Mouse (Mus musculus) cerebral cortex, adult 2 months (tissue): ENCODE results near the gene Pde10a.

Experiments used
- WGBS: fragments of 180-500 bp; shearing (Covaris S2); methylation state at CpG from one replicate; pipeline ENCODE4 v1.1.7; 2018; 5-methylcytosine and 5-hydroxymethylcytosine counted together

Gene Pde10a

DNA sequence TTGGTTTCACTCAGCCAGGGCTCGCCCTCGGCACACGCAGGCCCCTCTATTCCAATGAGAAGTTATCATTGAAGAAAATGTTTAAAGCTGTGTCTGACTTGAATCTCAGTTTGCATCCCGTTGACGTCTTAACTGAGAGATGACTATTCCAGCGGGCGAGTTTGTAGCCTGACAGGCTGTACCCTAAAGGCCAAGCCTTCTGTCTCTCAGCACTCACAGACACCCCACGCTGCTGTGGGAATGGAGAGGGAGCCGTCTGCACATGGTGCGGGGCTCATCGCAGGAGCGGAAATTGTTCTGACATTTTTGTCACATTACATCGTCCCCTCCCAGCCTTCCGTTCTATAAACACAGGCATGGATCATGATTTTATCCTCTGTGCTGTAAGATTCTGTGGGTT, 370.8 kb downstream of the Pde10a start:
- WGBS = 75% methylated on average over 14 of the region's 14 CpGs

DNA sequence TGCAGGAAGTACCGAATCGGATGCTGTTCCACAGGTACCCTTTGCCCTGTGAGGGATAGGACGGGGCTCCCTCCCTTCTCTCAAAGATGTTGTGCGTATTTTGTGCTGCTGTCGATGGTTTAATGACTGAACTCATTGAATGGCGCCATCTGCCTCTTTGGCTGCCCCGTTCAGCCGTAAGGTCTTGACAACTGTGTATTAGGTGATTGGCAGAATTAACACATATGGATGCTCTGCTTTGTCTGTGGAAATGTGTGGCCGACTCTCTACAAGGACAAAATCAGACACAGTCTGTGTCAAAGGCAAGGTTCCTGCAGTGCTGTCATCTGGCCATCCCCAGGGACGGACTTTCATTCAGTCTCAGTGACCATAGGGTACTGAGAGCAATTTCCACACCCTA, 372.6 kb downstream of the Pde10a start:
- WGBS = 77% methylated on average over 10 of the region's 10 CpGs

DNA sequence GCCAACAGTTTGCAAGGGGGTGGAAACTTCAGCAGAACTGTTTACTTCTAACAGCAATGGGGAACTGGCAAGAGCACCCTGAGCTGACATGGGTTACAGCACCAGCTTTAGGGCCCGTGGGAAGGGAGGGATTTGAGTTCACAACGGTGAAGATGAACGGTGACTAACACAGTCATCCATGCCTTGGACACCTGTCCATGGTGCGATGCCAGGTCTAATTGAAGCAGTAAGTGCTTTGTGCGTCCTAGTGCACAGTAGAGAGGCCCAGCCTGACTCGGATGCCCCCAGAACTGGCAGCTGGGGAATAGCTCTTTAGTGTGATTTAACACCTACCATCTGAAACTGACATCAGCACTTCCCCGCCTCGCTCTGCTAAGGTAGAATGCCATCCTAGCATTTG, 373.0 kb downstream of the Pde10a start:
- WGBS = 70% methylated on average over 8 of the region's 8 CpGs

DNA sequence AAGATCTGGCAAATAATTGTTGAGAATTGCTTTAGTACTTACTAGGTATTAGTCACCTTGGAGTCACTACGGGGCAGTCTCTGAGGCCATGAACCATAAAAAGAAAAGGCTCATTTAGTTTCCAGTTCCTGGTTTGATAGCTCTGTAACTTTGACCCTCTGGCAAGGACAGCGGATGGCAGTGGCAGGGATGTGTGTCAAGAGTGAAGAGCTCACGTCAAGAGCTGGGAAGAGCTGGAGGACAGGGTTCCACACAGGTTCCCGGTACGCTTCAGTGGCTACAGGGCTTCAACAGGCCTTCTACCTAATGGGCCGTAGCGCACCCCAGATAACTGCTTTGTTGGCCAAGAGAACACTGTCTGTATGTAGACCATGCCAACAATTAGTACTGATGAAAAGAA, 374.0 kb downstream of the Pde10a start:
- 95% methylated on average over 7 of the region's 7 CpGs for WGBS

DNA sequence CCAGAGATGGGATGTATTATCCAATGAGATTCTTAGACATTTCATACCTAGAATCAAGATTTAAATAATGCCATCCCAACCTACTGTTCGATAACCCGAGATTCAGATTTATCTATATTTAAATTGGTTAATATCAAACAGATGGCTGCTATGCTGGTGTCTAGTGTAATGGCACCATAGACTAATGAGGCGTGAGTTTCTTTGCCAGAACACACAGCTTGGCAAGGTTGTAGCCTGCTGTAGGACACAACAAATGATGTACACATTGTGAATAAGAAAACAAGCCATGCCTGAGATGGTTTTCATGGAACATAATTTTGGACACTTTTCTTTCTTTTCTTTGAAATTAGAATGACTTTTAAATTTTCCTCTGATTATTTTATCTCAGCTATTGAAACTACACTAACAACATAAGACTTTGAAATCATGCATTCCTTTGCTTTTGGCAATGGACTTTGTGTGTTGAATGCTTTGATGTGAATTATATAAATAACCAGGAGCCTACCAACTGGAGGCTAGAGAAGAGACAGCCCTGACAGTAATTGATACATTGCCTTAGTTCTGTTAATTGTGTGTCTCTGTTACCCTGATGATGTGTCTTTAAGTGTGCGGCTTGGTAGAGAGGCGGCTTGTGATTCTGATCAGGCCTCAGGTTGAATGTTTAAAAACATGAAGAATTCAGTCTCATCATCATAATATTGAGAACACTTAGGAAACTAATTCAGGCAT, 378.5 kb downstream of the Pde10a start:
- WGBS = 85% methylated on average over 5 of the region's 5 CpGs

DNA sequence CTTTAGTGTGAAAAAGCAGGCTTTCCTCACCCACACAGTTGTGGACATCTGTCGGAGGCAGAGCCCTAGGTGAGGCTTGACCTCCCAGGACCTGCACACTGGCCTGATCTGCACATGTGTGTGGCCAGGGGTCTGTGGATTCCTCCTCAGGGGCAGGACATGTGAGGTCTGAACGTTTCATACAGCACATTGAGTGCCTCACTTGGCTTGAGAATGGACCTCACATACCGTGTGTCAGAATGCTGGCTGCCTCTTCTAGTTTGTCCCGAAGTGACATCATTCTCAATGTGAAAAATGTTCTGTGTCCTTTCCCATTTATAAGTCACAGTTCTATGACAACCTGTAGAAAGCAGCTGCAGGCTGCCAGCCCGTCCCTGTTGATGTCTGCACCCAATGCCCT, 385.4 kb downstream of the Pde10a start:
- WGBS = 68% methylated on average over 5 of the region's 5 CpGs

DNA sequence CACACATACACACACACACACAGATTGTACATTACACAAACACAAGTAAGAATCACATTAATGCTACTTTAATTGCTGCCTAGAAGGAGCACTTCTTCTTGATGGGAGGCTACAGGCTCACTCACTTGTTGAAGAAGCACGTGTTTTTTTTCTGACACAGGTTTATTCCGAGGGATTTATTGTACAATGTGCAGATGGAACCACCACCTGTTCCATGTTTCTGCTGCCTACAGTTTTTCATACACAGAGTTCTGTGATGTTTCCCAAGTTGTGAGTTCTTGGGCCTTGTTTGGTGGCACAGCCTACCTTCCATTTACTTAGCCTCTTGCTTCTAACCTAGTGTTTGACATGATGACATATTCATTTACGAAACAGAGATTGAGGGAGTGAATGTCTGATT, 387.8 kb downstream of the Pde10a start:
- 60% methylated on average over 3 of the region's 3 CpGs for WGBS

DNA sequence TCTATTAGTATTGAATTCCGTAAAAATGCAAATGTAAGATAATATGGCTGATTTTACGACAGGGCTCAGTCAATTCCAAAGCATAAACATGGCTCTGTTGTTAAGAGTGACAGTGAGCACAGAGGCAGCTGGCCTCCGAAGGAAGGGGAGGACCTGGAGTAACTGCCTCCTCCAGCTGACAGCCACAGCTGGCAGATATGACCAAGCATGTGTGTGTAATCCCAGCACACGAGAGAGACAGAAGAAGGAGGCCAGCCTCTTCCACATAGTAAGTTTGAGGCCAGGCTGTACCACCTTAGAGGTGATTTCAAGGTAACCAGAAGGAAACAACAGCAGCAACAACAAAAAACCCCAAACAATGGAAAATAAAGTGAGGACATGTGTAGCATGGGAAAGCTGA, 397.9 kb downstream of the Pde10a start:
- WGBS = 81% methylated on average over 4 of the region's 4 CpGs

DNA sequence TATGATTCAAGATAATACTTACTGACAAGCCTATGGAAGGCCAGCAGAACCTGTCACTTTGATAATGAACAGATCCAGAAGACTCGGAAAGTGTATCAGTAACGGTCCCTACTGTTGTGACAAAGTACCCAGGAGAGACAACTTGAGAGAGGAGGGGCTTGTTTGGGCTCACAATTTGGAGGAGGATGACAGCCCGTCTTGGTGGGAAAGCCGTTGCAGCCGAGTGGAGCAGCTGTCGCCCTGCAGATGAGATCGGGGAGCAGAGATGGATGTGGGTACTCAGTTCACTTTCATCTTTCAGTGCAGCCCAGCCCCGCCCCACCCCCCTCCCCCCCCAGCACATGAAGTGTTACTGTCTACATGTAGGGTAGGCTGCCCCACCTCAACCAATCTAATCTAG, 398.6 kb downstream of the Pde10a start:
- WGBS = 80% methylated on average over 8 of the region's 8 CpGs

DNA sequence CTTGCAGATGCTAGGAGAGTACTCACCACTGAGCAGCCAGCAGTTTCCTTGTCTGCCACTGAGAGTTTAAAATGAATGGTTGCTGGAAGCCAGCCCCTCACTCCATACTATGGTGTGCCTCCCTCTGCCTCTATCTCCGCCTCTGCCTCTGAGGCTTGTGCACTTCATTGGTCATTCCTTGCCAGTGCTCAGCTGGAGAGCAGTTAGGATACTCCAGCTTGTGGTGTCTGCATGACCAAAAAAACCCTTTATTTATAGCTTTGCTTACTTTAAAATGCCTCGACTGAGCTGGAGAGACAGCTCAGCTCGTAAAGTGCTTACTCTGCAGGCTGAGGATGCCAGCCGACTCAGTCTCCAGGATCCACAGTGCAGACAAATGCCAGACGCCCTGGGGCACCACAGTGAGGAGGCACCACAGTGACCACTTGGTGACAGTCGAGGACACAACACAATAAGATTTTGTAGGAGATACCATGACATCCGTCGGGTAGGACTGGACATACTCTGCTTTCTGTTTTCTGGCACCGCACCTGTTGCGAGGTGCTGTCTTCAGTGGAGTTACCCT, 400.7 kb downstream of the Pde10a start:
- 58% methylated on average over 10 of the region's 10 CpGs for WGBS

DNA sequence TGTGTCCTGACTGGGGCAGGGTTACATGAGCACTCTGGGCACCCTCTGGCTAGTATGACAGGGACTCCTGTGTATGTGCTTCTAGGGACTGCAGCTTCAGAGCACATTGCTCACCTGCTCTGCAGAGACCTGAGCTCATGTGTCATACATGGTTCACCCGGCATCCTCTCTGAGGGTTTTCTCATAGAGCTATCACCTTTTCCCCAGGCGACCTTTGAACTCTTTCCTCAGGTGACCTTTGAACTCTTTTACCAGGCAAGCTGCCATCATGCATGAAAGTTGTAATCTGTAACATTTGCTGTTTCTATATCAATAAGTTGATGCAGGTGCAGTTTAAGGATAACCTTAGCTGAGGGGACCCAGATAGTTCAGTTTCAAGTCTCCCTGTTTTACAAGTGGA, 403.4 kb downstream of the Pde10a start:
- 71% methylated on average over 2 of the region's 2 CpGs for WGBS

DNA sequence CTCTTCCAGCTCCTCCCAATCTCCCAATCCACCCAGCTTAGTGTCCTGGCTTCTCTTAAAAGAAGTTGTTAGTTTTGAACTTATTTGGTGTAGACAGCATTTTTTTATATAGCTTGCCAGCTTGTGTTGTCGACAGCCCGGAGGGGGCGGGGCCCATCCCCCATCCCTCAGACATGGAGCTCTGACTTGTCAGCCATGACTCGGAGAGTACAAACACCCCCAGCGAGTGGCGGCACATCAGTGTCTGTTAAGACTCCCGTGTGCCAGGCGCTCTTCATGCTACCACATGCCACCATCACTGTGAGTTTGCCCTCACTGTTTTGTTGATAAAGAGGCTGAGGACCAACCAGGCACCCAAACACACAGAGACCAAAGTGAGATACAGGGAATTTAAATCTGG, 404.5 kb downstream of the Pde10a start:
- WGBS = 43% methylated on average over 8 of the region's 8 CpGs

DNA sequence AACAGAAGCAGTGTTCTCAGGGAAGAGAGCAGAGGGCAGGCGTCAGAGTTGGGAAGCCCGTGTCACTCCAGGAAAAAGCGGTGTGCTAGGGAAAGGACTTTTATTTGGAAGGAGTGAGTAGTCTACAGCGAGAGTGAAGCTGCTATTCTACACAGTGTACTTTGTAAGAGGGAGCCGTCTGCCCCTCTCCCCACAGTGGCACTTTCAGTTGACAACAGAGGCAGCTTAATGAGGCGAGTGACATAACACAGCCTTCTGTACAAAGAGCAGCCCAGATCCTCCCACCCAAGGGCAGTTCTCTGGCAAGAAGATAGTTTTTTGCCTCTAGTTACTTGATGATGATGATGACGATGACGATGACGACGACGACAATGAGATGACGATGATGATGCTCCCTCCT, 410.4 kb downstream of the Pde10a start:
- WGBS = 51% methylated on average over 12 of the region's 12 CpGs

DNA sequence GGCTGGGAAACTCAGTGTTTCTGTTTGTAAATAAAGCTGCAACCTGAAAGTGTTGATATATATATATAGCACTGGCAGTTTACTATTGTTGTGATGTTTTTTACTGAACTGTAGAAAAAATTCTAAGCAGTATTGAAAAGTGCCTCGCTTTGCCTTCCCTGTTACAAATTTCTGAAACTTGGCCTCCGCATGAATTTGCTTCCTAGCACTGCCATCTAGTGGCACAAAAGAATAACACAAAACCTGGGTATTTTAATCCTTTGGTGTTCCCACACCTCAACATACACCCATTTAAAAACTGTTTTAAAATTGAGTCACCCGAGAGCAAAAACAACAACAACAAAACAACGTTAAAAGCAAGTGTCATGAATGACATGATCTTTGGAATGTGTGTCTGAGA, 411.4 kb downstream of the Pde10a start:
- 3% methylated on average over 4 of the region's 4 CpGs for WGBS

DNA sequence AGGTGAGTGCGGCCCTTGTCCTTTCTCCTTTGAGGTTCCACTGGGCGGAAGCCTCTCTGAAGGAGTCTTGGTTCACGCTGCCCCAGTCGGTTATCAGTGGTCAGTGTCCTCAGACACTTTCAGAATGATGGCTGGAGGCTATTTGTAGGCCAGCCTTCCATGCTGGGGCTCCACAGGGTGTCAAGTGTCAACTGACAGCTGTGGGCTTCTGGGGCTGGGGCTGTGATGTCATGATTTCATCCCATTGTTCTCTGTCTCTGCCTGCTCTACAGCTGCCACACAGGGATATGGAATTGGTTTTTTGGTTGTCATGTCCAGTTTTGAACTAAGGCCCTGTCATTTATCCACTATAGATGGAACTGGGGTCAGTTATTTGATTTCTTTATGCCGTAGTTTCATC, 426.4 kb downstream of the Pde10a start:
- WGBS = 78% methylated on average over 5 of the region's 5 CpGs

DNA sequence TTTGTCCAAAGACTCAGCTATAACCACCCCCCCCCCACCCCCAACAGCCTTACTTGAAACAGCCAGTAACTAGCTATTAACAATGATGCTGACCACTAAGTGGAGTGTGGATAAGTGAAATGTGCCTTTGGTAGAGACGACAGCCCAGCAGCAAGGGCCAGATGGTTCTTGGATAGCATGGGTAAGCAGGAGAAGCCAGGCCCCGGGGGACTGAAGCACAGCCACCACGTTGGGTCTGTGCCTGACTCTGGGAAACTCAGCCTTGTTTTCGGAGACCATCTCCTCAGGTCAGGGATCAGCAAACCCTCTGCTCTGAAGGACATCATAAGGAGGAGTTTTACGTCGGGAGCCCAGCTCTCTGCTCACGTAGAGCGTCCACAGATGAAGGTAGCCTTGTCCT, 427.8 kb downstream of the Pde10a start:
- 84% methylated on average over 8 of the region's 8 CpGs for WGBS

DNA sequence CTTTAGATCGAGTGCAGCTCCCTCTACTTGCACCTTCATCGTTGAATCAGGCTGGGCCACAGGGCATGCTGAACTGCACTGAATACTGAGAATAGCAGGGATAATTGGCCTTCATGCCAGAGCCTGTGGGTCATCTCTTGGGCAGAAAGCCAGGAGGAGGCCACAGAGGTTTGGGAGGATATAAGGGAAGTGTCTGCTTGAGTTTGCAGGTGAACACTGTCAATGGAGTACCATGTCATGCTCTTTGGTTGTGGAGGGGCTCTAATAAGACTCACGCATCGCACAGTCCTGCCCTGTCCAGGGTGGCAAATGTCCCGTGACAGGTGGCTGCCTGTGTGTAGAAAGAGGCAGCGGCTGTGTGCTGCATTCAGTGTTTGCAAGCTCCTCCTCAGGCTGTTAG, 433.0 kb downstream of the Pde10a start:
- WGBS = 82% methylated on average over 6 of the region's 6 CpGs

DNA sequence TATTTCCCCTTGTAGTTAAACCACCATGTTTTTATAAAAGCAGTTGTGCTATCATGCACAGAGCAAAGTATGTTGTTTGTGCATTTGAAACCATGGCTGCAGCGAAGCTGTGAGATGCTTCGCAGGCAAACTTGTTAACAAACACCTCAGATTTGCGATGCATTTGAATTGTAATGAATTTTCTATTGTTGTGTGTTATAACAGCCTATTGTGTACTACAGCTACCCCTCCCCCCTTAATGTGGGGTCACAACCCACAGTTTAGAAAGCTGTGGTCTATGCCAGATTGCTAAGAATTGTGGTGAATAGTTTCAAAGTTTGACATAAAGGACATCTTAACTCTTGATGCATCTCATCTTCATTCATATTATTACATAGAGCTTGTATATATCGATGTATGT, 435.2 kb downstream of the Pde10a start:
- WGBS = 74% methylated on average over 4 of the region's 4 CpGs

DNA sequence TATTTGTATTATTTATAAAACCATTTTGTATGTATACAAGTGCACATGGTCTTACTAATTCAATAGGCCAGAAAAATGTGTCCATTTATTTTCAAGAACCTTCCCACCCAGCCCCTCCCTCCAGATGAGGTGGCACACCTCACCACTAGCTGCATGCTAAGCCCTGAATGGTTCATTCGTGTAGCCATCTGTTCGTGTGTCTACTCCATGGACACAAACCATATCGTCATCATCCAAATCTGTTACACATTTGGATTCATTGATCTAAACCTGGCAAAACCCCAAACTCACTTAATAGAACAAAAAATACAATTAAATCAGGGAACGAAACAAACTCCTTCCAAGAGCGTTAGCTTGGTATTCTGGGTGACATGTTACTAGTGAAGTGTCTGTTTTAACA, 435.9 kb downstream of the Pde10a start:
- 60% methylated on average over 5 of the region's 5 CpGs for WGBS

DNA sequence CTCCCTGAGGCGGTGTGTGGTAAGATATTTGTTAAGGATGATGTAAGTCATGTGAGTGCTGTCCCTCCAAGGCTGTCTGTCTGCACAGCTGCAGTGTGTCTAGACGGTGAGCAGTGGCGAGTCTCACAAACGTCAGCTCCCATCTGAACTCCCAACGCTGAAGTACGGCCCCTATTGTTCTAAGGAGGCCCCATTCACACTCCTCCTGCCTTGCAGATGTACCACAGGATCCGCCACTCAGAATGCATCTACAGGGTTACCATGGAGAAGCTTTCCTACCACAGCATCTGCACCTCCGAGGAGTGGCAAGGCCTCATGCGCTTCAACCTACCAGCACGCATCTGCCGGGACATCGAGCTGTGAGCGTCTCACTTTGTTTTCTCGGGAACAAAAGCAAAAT, 436.5 kb downstream of the Pde10a start:
- 72% methylated on average over 14 of the region's 14 CpGs for whole genome bisulfite sequencing

DNA sequence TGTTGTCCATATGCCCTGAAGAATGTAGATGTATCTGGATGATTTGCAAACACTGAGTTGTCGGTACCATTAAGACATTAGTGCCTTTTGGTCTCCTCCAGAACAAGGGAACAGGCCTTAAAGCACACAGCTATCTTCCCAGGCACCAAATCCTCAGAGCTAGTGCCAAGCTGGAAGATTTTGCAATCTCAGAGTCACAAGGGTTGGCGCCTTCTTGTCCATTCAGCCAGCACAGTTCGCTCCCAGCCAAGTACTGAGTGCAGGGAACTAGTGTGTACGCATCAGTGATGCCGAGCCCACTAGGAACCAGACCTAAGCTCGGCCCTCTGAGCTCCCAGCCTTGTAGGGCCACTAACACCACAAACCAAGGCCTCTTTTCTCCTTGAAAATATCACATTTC, 440.0 kb downstream of the Pde10a start:
- WGBS = 70% methylated on average over 6 of the region's 6 CpGs

DNA sequence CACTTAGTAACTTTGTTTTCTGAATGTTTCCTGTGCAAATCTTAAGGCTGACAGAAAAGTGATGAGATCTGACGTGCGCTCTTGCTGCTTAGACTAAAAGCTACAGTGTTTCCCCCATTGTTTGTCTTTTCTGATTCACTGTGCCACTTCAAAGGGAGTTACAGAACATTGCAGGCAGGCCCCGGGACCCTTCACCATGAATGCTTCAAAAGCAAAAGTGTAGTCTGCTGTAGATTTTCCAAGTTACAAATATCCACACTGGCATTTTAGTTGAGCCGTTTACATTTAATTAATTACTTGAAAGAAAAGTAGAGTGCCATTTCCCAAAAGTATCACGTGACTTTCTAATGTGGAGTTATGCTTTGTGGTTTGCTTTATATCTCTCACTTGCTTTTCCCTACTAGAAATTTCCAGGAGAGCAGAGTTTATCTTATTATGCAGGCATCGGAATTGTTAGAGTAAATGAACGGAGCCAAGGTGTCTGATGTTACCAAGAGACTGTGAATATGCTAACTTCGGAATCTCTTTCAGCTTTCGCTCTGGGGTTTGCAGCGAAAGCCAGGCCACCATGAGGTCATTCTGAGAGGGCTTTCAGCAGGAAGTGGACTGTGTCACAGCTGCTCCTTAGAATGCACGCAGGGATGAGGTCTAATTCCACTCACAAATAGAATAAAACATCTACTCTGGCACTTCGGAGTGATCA, 447.1 kb downstream of the Pde10a start:
- WGBS = 53% methylated on average over 12 of the region's 12 CpGs

DNA sequence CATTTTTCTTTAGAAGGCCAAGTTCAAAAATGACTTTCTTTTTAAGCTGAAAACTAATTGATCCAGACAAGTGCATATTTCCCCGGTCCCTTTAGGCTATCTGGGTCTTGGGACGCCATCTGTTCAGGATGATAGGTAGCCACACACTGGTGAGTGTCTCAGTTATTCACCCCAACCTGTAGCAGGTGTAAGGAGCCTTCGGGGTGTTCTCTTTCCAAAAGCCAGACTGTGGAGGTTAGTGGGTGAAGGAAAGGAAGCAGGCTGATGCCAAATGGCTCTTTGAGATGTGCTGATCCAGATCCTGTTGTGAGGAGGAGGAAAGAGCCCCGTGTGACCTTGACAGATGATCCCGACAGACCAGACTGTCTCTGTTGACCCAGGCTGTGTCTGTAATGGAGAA, 448.2 kb downstream of the Pde10a start:
- 80% methylated on average over 5 of the region's 5 CpGs for WGBS
